Mouse (Mus musculus) cerebellum, postnatal 25 days (tissue): ENCODE results near the gene Rapgef5.
A peak's percentile ranks its signal among the peaks of the same experiment; 100 is the strongest.

Source experiments
- DNase-seq, 2 experiments: peaks; one replicate each; pipeline ENCODE4 v3.0.0; 2021; ENCODE audit warnings: mixed read lengths in 2 of 2

Rapgef5 gene

GRCm38 (mm10) chr12:117727481-117728177, 211.3 kb downstream of the Rapgef5 start:
- DNase-seq, result no peak

DNA sequence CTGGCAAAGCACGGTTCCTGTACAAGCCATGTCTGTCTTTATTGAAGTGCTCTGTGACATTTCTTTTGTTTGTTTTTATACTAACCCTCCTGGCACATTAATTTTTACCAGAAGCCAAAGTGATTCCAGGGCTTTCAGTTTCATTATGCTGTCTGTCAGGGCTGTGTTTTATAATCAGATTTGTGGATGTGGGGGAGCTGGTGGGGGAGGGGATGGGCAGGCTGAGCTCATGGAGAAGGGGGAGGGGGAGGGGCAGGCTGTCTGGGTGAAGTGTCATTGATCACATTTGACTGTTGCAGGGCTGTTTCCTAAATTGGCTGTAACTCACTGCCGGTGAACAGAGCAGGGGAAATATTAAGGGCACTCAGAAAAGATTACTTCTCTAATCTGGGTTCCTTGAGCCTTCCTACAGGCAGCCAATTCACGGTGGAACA, 211.9 kb downstream of the Rapgef5 start:
- no peak for DNase-seq

- no peak for DNase-seq
Observed at GRCm38 (mm10) chr12:117733611-117734010, 217.3 kb downstream of the Rapgef5 start.

DNA sequence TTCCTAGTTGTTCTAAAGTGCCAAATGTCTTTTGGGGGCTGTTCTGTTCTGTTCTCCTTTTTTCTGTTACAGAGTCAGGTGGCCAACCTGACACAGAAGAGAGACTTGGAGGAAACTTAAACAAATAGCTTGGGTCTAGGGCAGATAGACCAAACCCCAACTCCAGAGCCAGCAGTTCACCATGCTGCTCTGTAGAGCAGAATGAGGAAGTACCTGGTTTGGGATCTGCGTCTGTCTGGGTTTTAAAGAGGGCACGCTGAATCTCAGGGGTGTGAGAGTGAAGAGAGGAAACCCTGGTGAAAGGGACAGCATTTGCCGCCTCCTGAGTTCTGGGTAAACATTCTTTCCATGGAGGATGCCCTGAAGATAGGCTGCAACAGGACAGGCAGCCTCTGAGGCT, 219.9 kb downstream of the Rapgef5 start:
- DNase-seq, result no peak

- no peak for DNase-seq
Observed at GRCm38 (mm10) chr12:117736928-117737327, 220.6 kb downstream of the Rapgef5 start.

- no peak for DNase-seq
Observed at GRCm38 (mm10) chr12:117737332-117738031, 221.2 kb downstream of the Rapgef5 start.

- DNase-seq, result no peak
Observed at GRCm38 (mm10) chr12:117742487-117742886, 226.2 kb downstream of the Rapgef5 start.

DNA sequence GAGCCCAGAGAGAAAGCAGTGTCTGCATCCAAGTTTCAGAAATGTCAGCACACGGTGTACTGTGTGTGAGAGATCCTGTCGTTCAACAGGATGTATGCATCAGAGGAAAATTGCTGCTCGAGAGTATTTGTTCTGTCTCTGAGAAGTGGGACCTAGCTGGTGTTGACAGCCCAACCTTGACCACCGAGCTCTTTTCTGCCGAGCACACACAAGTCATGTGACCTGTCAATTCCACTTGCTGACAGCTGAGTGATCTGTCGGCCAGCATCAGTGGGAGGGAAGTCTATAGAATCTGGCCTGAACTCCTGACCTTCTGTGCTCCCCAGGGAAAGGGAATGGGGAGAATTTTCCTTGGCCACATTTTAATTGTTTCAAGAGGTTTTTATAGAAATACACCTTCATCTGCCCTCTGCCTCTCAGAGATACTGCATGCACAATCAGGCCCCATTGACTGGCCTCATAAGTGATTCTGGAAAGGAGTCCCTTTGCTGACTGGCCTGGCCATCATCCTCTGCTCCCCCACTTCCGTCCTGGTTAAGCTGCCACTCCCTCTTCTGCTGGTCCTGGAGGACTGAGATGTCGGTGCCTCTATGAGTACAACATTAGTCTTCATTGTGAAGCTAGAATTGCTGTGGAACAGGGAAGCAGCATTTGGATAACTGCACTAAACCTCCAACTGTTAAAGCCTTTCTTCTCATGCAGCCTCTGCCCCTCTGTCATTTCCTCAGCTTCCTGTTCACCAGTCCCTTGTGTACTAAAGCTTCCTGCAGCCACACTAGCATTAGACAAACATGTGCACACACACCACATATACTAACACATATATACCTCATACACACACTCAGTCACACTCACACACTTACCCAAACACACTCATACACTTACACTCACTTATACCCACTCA, 228.6 kb downstream of the Rapgef5 start:
- no peak for DNase-seq

DNA sequence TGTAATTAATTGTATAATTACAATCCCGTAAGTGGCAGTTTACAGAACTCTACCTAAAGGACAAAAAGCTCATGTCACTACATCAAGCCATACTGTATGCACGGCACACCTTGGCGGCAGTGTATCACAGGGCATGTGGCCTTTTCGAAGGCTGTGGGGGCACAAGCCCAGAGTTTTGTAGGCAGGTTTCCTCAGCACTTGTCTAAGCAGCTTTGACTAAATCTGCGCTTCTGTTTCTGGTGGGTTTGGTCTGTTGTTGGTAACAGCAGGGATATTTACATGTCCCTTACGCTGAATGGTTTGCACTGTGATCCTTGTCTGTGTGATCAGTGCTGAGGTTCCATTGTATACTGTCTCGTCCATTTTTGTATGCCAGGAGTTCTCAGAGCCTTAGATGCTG, 230.3 kb downstream of the Rapgef5 start:
- no peak for DNase-seq

GRCm38 (mm10) chr12:117751045-117751444, 234.8 kb downstream of the Rapgef5 start:
- DNase-seq, result no peak

DNA sequence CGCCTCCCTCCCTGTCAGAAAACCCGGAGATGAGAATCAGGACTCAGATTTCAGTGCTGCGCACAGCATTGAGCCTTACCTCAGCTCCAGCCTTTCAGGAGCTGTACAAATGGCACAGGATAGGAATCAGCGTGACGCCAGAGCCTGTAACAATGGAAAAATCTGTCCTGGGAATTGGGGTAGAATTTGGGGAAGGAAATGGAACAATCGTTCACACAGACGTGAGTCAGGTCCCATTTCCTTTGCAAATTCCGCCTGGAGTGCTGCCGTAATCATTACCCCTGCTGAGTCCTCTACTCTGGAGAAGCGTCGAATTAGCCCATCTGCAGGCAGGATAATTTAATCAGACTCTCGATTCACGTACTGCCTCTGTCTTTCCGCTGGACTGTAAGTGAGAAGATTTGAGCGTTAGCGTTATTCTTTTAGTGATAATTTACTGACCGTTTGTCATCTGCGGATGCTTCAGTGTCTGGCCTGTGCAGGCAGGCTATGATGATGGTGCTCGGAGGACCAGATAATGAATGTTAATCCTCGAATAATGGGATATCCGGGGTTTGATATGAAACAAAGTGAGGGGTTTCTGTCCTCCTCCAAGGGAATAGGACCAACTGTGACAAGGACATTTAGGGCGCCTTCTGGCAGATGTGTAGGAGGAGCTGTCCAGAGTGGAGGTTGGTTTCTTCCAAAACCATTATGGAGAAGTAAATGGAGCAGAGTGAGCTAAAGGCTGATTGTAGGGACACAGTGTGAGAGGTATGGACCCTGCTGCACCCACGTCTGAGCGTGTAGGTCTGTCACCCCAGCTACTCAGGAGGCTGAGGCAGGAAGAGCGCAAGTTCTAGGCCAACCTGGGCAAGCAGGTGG, 235.5 kb downstream of the Rapgef5 start:
- DNase-seq, result peak; percentile 13 to 25

DNA sequence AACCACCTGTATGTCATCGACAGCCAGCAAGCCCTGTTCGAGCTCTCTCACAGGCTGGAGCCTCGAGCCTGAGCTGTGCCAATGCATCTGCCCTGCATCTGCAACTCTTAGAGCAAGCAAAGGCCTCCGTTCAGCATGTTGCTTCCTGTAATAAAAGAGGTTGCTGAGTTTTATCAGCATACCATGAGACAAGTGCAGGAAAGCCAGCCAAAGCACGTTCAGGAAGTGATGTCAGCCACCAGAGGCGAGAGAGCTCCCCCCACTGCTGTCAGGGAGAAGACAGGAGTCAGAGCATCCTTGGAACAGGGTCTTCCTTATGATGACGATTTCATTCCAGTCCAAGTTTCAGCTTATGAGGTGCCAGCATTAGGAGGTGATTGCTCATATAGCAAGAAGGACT, 239.7 kb downstream of the Rapgef5 start:
- no peak for DNase-seq

DNA sequence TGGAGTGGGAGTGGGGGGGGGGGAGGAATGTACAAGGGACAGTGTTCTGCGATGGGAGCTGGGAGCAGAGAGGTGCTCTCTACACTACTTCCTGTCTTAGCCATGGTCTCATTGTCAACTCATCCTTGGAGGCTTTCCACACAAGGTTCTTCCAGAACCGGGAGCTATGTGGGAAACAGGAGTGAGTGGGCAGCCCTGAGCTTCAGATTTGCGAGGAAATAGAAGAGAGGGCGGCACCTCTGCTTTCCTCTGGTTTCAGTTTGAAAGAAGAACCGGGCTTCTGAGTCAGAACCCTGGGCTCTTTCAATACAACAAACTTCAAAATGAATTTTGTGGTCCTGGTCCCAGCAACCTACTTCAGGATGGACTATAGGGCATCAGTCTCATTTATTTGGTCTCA, 244.1 kb downstream of the Rapgef5 start:
- no peak for DNase-seq

DNA sequence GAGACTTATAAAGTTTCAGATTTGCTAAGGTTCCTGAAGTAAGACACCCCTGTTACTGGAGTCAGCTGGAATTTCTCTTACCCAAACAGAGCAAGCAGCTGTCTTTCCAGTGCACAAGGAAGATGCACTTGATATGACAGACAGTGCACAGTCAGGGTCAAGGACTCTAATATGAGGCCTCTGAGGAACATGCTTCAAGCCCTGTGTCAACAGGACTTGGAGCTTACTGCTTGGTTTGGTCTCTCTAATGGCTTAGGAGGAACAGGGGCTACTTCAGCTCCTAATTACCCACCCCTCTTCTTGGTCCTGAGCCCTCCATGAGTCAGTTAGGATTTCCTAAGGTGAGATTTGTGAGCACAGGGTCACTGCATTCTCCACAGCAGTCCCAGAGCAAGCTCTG, 244.6 kb downstream of the Rapgef5 start:
- DNase-seq, result no peak

DNA sequence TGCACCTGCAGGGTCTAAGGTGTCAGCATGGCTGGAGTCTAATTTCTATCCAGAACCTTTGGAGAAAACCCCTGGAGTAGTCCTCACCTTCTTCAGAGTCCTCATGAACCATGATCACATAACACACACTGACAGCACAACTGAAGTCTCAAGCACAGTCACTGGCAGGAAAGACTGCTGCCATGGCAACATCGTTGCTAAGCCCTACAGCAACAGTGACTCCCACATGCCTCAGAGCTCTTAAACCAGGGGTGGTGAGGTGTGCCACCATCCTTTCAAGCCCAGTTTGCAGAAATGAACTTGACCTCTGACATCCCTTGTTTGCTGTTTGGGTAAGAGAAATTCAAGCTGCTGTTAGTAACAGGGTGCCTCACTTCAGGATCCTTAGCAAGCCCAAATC, 245.4 kb downstream of the Rapgef5 start:
- no peak for DNase-seq

GRCm38 (mm10) chr12:117763247-117763646, 247.0 kb downstream of the Rapgef5 start:
- DNase-seq, result no peak

- peak; percentile 43 to 75 for DNase-seq
Observed at GRCm38 (mm10) chr12:117764839-117765238, 248.6 kb downstream of the Rapgef5 start.

- DNase-seq, result peak; percentile 65 to 86
Observed at GRCm38 (mm10) chr12:117769113-117769512, 252.8 kb downstream of the Rapgef5 start.

GRCm38 (mm10) chr12:117770211-117770610, 253.9 kb downstream of the Rapgef5 start:
- no peak for DNase-seq

DNA sequence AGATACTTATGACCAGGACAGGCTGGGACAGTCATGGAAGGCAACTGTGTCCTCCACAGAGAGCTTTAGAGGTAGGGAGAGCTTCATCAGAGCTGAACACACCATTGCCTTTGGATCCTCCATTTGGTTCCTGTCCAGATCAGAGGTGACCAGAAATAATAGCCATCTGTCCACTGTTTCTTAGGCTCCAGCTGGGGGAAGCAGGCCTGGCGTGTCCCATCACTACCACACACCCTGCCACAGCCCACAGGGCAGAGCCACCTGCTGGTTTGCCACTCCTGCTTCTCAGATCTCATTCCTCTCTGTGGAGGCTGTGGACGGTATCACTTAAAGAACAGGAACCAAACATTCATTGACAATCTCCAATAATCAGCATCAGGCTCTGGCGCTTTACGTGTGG, 254.9 kb downstream of the Rapgef5 start:
- peak; percentile 17 to 37 for DNase-seq

DNA sequence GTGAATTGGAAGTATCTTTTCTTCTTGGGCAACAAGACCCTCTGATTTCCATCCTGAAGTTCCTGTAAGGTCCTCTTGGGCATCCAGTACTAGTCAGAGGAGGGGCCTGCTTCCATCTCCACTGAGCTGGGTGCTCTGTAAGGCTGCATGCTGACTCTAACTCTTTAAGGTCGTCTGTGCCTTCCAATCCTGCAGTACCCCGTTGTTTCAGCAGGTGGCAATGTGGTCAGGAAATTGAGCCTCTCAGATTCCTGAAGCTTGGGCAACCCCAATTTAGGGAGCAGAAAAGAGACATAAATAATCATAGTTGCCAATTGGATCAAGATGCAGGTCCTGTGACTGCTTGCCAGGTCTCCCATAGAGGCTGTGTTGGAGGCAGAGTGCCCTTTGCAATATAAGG, 256.4 kb downstream of the Rapgef5 start:
- peak; percentile 56 to 71 for DNase-seq

DNA sequence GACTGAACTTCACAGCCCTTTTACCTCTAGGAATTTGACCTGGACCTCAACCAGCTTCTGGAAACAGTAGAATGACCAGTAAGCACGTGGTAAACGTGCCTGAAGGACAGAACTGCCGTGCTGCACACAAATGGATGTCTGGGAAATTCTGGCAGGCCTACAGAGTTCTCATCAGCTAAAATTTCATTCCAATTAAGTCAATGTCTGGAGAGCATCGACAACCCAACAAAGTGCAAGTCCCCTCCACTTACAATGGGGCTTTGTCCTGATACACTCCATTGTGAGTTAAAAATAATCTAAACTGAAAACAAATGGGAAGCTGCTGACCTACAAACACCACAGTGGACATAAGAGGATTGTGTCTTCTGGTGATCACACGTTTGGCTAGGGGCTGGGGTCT, 260.6 kb downstream of the Rapgef5 start:
- DNase-seq, result no peak
